Mouse (Mus musculus) heart, embryonic 16.5 days (tissue): ENCODE results near the gene Ralgps1. TPM values are rescaled to one million over a fixed set of nuclear protein-coding genes. Genes with fewer than 3 reads are reported as not detected.

Experiments
- ATAC-seq: fragments of 200-750 bp; cut with Nextera tagmentation; replicated peaks from 2 replicates; pipeline ENCODE4 v1.8.0; 2017; ENCODE audit warnings: moderate number of reproducible peaks; ENCODE audit not compliant: insufficient read depth, low FRiP score; ENCODE audit errors: extremely low read depth
- H3K27ac ChIP-seq: fragments of 300-500 bp; sonication (generic); 2 replicates; pipeline ENCODE4 v1.5.1; 2014; ENCODE audit warnings: mild to moderate bottlenecking, low read length, control low read depth, moderate library complexity
- H3K27me3 ChIP-seq: fragments of 300-500 bp; sonication (generic); 2 replicates; pipeline ENCODE4 v1.6.1; 2014; ENCODE audit warnings: low read length, mixed read lengths; ENCODE audit not compliant: control insufficient read depth, insufficient read depth
- H3K36me3 ChIP-seq: fragments of 300-500 bp; sonication (generic); 2 replicates; pipeline ENCODE4 v1.6.1; 2014; ENCODE audit not compliant: control insufficient read depth, insufficient read depth
- H3K4me1 ChIP-seq: fragments of 300-500 bp; sonication (generic); 2 replicates; pipeline ENCODE4 v1.6.1; 2014; ENCODE audit warnings: low read length, mixed read lengths; ENCODE audit not compliant: control insufficient read depth, insufficient read depth
- H3K4me2 ChIP-seq: fragments of 300-500 bp; sonication (generic); 2 replicates; pipeline ENCODE4 v1.6.1; 2014; ENCODE audit warnings: low read depth, mild to moderate bottlenecking, control low read depth, low read length
- H3K4me3 ChIP-seq: fragments of 300-500 bp; sonication (generic); 2 replicates; pipeline ENCODE4 v1.5.1; 2014; ENCODE audit warnings: mild to moderate bottlenecking, control low read depth, low read length
- H3K9ac ChIP-seq: fragments of 300-500 bp; sonication (generic); 2 replicates; pipeline ENCODE4 v1.6.1; 2014; ENCODE audit warnings: low read length, control low read depth
- H3K9me3 ChIP-seq: fragments of 300-500 bp; sonication (generic); replicated peaks from 2 replicates; pipeline ENCODE4 v1.6.1; 2016; ENCODE audit warnings: low read length; ENCODE audit not compliant: control insufficient read depth
- WGBS: fragments of 180-500 bp; shearing (Covaris S2); extraction: QIAGEN DNeasy Blood & Tissue Kit; methylation state at CpG from one replicate; pipeline ENCODE4 v1.1.7; 2014; 5-methylcytosine and 5-hydroxymethylcytosine counted together
- polyA plus RNA-seq: library from polyadenylated mRNA; unstranded; fragments of >200 nt; fragmentation: Nextera tagmentation; extraction: Ambion mirVana; gene quantifications from 2 replicates; pipeline ENCODE4 v1.2.1, GENCODE M21; 2015

The Ralgps1 gene
- polyA plus RNA-seq, 1 experiment from 2014 or later: 4.6 TPM

GRCm38 (mm10) chr2:33183321-33183720 lies 188.0 kb downstream of the Ralgps1 start:
- Histone ChIP-seq H3K9me3 (no peaks in the 10 kb centered on the region), H3K4me2 (no peak overlapping the region), H3K4me3 (no peak overlapping the region), H3K4me1 (peaks cover 47% of the 10 kb centered on the region), H3K27ac (no peak overlapping the region), H3K9ac (no peak overlapping the region), H3K27me3 (no peaks in the 10 kb centered on the region), H3K36me3 (no peaks in the 10 kb centered on the region)
- ATAC-seq: no peak
- 90% methylated on average over 7 of the region's 7 CpGs for WGBS

GRCm38 (mm10) chr2:33179930-33180630 lies 191.2 kb downstream of the Ralgps1 start:
- H3K27me3 ChIP-seq: no peaks in the 10 kb centered on the region
- H3K27ac ChIP-seq: 0 out of 2 replicates have a peak overlapping the region, but pooled peaks have one; percentile 0
- H3K9me3 ChIP-seq: no peaks in the 10 kb centered on the region
- H3K4me3 ChIP-seq: no peak overlapping the region
- no peak for ATAC-seq
- no peak overlapping the region for H3K4me2 ChIP-seq
- peaks cover 32% of the 10 kb centered on the region for H3K4me1 ChIP-seq
- no peaks in the 10 kb centered on the region for H3K36me3 ChIP-seq
- H3K9ac ChIP-seq: no peak overlapping the region
- WGBS: 64% methylated on average over 16 of the region's 16 CpGs

- 0 out of 2 replicates have a peak overlapping the region, but pooled peaks have one; percentile 0 for H3K27ac ChIP-seq
- H3K4me3 ChIP-seq: no peak overlapping the region
- H3K9me3 ChIP-seq: no peaks in the 10 kb centered on the region
- peaks cover 27% of the 10 kb centered on the region for H3K4me1 ChIP-seq
- WGBS: 79% methylated on average over 14 of the region's 14 CpGs
- no peak overlapping the region for H3K4me2 ChIP-seq
- ATAC-seq: no peak
- no peaks in the 10 kb centered on the region for H3K36me3 ChIP-seq
- no peak overlapping the region; the same call in 1 of the 2 replicates for H3K9ac ChIP-seq
- no peaks in the 10 kb centered on the region for H3K27me3 ChIP-seq
These were observed 191.9 kb downstream of the Ralgps1 start for GRCm38 (mm10) chr2:33179171-33179929.

GRCm38 (mm10) chr2:33178243-33178932 lies 192.9 kb downstream of the Ralgps1 start:
- peak overlapping the region; percentile 63 for H3K9ac ChIP-seq
- H3K4me3 ChIP-seq: no peak overlapping the region
- H3K4me1 ChIP-seq: peaks cover 29% of the 10 kb centered on the region
- H3K36me3 ChIP-seq: no peaks in the 10 kb centered on the region
- WGBS: 56% methylated on average over 11 of the region's 11 CpGs
- no peak; the same call in 1 of the 2 replicates for ATAC-seq
- peak overlapping the region; percentile 92 for H3K27ac ChIP-seq
- peak overlapping the region; percentile 32 for H3K4me2 ChIP-seq
- H3K27me3 ChIP-seq: no peaks in the 10 kb centered on the region
- no peaks in the 10 kb centered on the region for H3K9me3 ChIP-seq

GRCm38 (mm10) chr2:33177443-33178242 lies 193.6 kb downstream of the Ralgps1 start:
- no peaks in the 10 kb centered on the region for H3K36me3 ChIP-seq
- peak overlapping the region; percentile 32; the same call in 1 of the 2 replicates for H3K4me2 ChIP-seq
- ATAC-seq: peak; percentile 77
- H3K9ac ChIP-seq: peak overlapping the region; percentile 63
- 49% methylated on average over 12 of the region's 12 CpGs for WGBS
- peaks cover 29% of the 10 kb centered on the region for H3K4me1 ChIP-seq
- H3K4me3 ChIP-seq: no peak overlapping the region
- peak overlapping the region; percentile 92 for H3K27ac ChIP-seq
- H3K9me3 ChIP-seq: no peaks in the 10 kb centered on the region
- H3K27me3 ChIP-seq: no peaks in the 10 kb centered on the region

GRCm38 (mm10) chr2:33176921-33177320 lies 194.4 kb downstream of the Ralgps1 start:
- Histone ChIP-seq H3K4me3 (no peak overlapping the region), H3K9ac (peak overlapping the region; percentile 39; the same call in 1 of the 2 replicates), H3K4me1 (peaks cover 29% of the 10 kb centered on the region), H3K27me3 (no peaks in the 10 kb centered on the region), H3K9me3 (no peaks in the 10 kb centered on the region), H3K27ac (peak overlapping the region; percentile 92), H3K4me2 (no peak overlapping the region), H3K36me3 (no peaks in the 10 kb centered on the region)
- WGBS: 55% methylated on average over 2 of the region's 2 CpGs
- no peak for ATAC-seq

GRCm38 (mm10) chr2:33176516-33176915 lies 194.8 kb downstream of the Ralgps1 start:
- H3K9me3 ChIP-seq: no peaks in the 10 kb centered on the region
- peak overlapping the region; percentile 92; the same call in 1 of the 2 replicates for H3K27ac ChIP-seq
- peaks cover 29% of the 10 kb centered on the region for H3K4me1 ChIP-seq
- no peak overlapping the region for H3K4me2 ChIP-seq
- 40% methylated on average over 7 of the region's 7 CpGs for WGBS
- H3K36me3 ChIP-seq: no peaks in the 10 kb centered on the region
- H3K4me3 ChIP-seq: no peak overlapping the region
- ATAC-seq: no peak
- no peak overlapping the region for H3K9ac ChIP-seq
- no peaks in the 10 kb centered on the region for H3K27me3 ChIP-seq

- Histone ChIP-seq H3K27ac (no peak overlapping the region), H3K4me3 (no peak overlapping the region), H3K4me2 (no peak overlapping the region), H3K36me3 (no peaks in the 10 kb centered on the region), H3K4me1 (peaks cover 22% of the 10 kb centered on the region), H3K9ac (no peak overlapping the region), H3K27me3 (no peaks in the 10 kb centered on the region), H3K9me3 (no peaks in the 10 kb centered on the region)
- ATAC-seq: no peak
- WGBS: 73% methylated on average over 7 of the region's 7 CpGs
These were observed 197.6 kb downstream of the Ralgps1 start for GRCm38 (mm10) chr2:33173686-33174085.
